Mouse (Mus musculus): Measurements from ENCODE around the gene Dhrs3. TPM values are rescaled to one million over a fixed set of nuclear protein-coding genes. Genes with fewer than 3 reads are reported as not detected.

Gene Dhrs3
- polyA plus RNA-seq, 1 experiment from 2014 or later, result 30.2 TPM

- Histone ChIP-seq H3K9me3 (no peaks in the 10 kb centered on the region), H3K4me3 (no peak overlapping the region), H3K27ac (replicated peaks) (peak overlapping the region; percentile 84), H3K36me3 (replicated peaks) (no peaks in the 10 kb centered on the region), H3K4me1 (peaks cover 27% of the 10 kb centered on the region), H3K27me3 (replicated peaks; ENCODE audit: low read depth, poor library complexity, severe bottlenecking) (no peaks in the 10 kb centered on the region)
- WGBS, result 14% methylated on average over 9 of the region's 9 CpGs
- peak; percentile 70 for DNase-seq (ENCODE audit: low spot score)
These were observed 57.1 kb downstream of the Dhrs3 start for GRCm38 (mm10) chr4:144949441-144950326.

- no peaks in the 10 kb centered on the region for H3K36me3 ChIP-seq (replicated peaks)
- 71% methylated on average over 3 of the region's 3 CpGs for WGBS
- H3K27me3 ChIP-seq (replicated peaks; ENCODE audit: low read depth, poor library complexity, severe bottlenecking), result no peaks in the 10 kb centered on the region
- peaks cover 27% of the 10 kb centered on the region for H3K4me1 ChIP-seq
- peak overlapping the region; percentile 84 for H3K27ac ChIP-seq (replicated peaks)
- no peaks in the 10 kb centered on the region for H3K9me3 ChIP-seq
- DNase-seq (ENCODE audit: low spot score), result no peak
- H3K4me3 ChIP-seq, result no peak overlapping the region
These were observed 57.7 kb downstream of the Dhrs3 start for GRCm38 (mm10) chr4:144950327-144950711.

- WGBS, result 90% methylated on average over 3 of the region's 3 CpGs
- no peaks in the 10 kb centered on the region for H3K9me3 ChIP-seq
These were observed 58.3 kb downstream of the Dhrs3 start for GRCm38 (mm10) chr4:144950883-144951282.

GRCm38 (mm10) chr4:144951859-144952258 is 59.2 kb downstream of the Dhrs3 start:
- Histone ChIP-seq H3K4me1 (peaks cover 27% of the 10 kb centered on the region), H3K36me3 (replicated peaks) (no peaks in the 10 kb centered on the region), H3K9me3 (no peaks in the 10 kb centered on the region), H3K27me3 (replicated peaks; ENCODE audit: low read depth, poor library complexity, severe bottlenecking) (no peaks in the 10 kb centered on the region), H3K4me3 (no peak overlapping the region), H3K27ac (replicated peaks) (no peak overlapping the region)
- WGBS, result 89% methylated on average over 7 of the region's 7 CpGs
- no peak for DNase-seq (ENCODE audit: low spot score)

More at GRCm38 (mm10) chr4:144950883-144951282, 58.3 kb downstream of the Dhrs3 start:
- Histone ChIP-seq H3K27ac (replicated peaks) (no peak overlapping the region), H3K4me1 (peaks cover 27% of the 10 kb centered on the region), H3K4me3 (no peak overlapping the region), H3K27me3 (replicated peaks; ENCODE audit: low read depth, poor library complexity, severe bottlenecking) (no peaks in the 10 kb centered on the region), H3K36me3 (replicated peaks) (no peaks in the 10 kb centered on the region)
- no peak for DNase-seq (ENCODE audit: low spot score)

GRCm38 (mm10) chr4:144953421-144953820 is 60.8 kb downstream of the Dhrs3 start:
- H3K27me3 ChIP-seq (replicated peaks; ENCODE audit: low read depth, poor library complexity, severe bottlenecking), result no peaks in the 10 kb centered on the region
- H3K4me1 ChIP-seq, result peaks cover 21% of the 10 kb centered on the region
- no peaks in the 10 kb centered on the region for H3K36me3 ChIP-seq (replicated peaks)
- H3K9me3 ChIP-seq, result no peaks in the 10 kb centered on the region
- H3K27ac ChIP-seq (replicated peaks), result no peak overlapping the region
- DNase-seq (ENCODE audit: low spot score), result no peak
- 95% methylated on average over 1 of the region's 1 CpGs for WGBS
- no peak overlapping the region for H3K4me3 ChIP-seq

GRCm38 (mm10) chr4:144955863-144956262 is 63.2 kb downstream of the Dhrs3 start:
- Histone ChIP-seq H3K27ac (replicated peaks) (no peak overlapping the region), H3K27me3 (replicated peaks; ENCODE audit: low read depth, poor library complexity, severe bottlenecking) (no peaks in the 10 kb centered on the region), H3K4me3 (no peak overlapping the region), H3K36me3 (replicated peaks) (no peaks in the 10 kb centered on the region), H3K9me3 (no peaks in the 10 kb centered on the region), H3K4me1 (no peaks in the 10 kb centered on the region)
- no peak for DNase-seq (ENCODE audit: low spot score)
- 86% methylated on average over 1 of the region's 1 CpGs for WGBS

- WGBS, result 76% methylated on average over 1 of the region's 1 CpGs
These were observed 63.7 kb downstream of the Dhrs3 start for GRCm38 (mm10) chr4:144956293-144956692.

GRCm38 (mm10) chr4:144957186-144957585 is 64.6 kb downstream of the Dhrs3 start:
- no peaks in the 10 kb centered on the region for H3K36me3 ChIP-seq (replicated peaks)
- DNase-seq (ENCODE audit: low spot score), result no peak
- H3K27ac ChIP-seq (replicated peaks), result no peak overlapping the region
- 85% methylated on average over 4 of the region's 4 CpGs for WGBS
- no peaks in the 10 kb centered on the region for H3K4me1 ChIP-seq
- H3K9me3 ChIP-seq, result no peaks in the 10 kb centered on the region
- H3K4me3 ChIP-seq, result no peak overlapping the region
- no peaks in the 10 kb centered on the region for H3K27me3 ChIP-seq (replicated peaks; ENCODE audit: low read depth, poor library complexity, severe bottlenecking)

More at GRCm38 (mm10) chr4:144956293-144956692, 63.7 kb downstream of the Dhrs3 start:
- DNase-seq (ENCODE audit: low spot score), result no peak
- Histone ChIP-seq H3K4me1 (no peaks in the 10 kb centered on the region), H3K27ac (replicated peaks) (no peak overlapping the region), H3K9me3 (no peaks in the 10 kb centered on the region), H3K27me3 (replicated peaks; ENCODE audit: low read depth, poor library complexity, severe bottlenecking) (no peaks in the 10 kb centered on the region), H3K36me3 (replicated peaks) (no peaks in the 10 kb centered on the region), H3K4me3 (no peak overlapping the region)

- no peak for DNase-seq (ENCODE audit: low spot score)
- H3K4me3 ChIP-seq, result no peak overlapping the region
- H3K27ac ChIP-seq (replicated peaks), result no peak overlapping the region
- H3K4me1 ChIP-seq, result no peaks in the 10 kb centered on the region
- no peaks in the 10 kb centered on the region for H3K9me3 ChIP-seq
- no peaks in the 10 kb centered on the region for H3K36me3 ChIP-seq (replicated peaks)
- no peaks in the 10 kb centered on the region for H3K27me3 ChIP-seq (replicated peaks; ENCODE audit: low read depth, poor library complexity, severe bottlenecking)
- WGBS, result 76% methylated on average over 2 of the region's 2 CpGs
These were observed 65.1 kb downstream of the Dhrs3 start for GRCm38 (mm10) chr4:144957721-144958120.

GRCm38 (mm10) chr4:144960188-144960904 is 67.7 kb downstream of the Dhrs3 start:
- no peak overlapping the region for H3K27ac ChIP-seq (replicated peaks)
- H3K4me1 ChIP-seq, result 0 out of 2 replicates have a peak, but pooled peaks cover 7% of the 10 kb centered on the region
- H3K36me3 ChIP-seq (replicated peaks), result no peaks in the 10 kb centered on the region
- H3K27me3 ChIP-seq (replicated peaks; ENCODE audit: low read depth, poor library complexity, severe bottlenecking), result no peaks in the 10 kb centered on the region
- H3K4me3 ChIP-seq, result no peak overlapping the region
- WGBS, result 64% methylated on average over 8 of the region's 8 CpGs
- H3K9me3 ChIP-seq, result no peaks in the 10 kb centered on the region
- DNase-seq (ENCODE audit: low spot score), result no peak

GRCm38 (mm10) chr4:144961232-144961631 is 68.6 kb downstream of the Dhrs3 start:
- Histone ChIP-seq H3K4me3 (no peak overlapping the region), H3K4me1 (0 out of 2 replicates have a peak, but pooled peaks cover 7% of the 10 kb centered on the region), H3K36me3 (replicated peaks) (no peaks in the 10 kb centered on the region), H3K27me3 (replicated peaks; ENCODE audit: low read depth, poor library complexity, severe bottlenecking) (no peaks in the 10 kb centered on the region), H3K9me3 (no peaks in the 10 kb centered on the region), H3K27ac (replicated peaks) (no peak overlapping the region)
- WGBS, result 94% methylated on average over 4 of the region's 4 CpGs
- no peak for DNase-seq (ENCODE audit: low spot score)

GRCm38 (mm10) chr4:144961696-144962095 is 69.1 kb downstream of the Dhrs3 start:
- DNase-seq (ENCODE audit: low spot score), result no peak
- 86% methylated on average over 3 of the region's 3 CpGs for WGBS
- Histone ChIP-seq H3K4me1 (0 out of 2 replicates have a peak, but pooled peaks cover 7% of the 10 kb centered on the region), H3K4me3 (no peak overlapping the region), H3K27ac (replicated peaks) (no peak overlapping the region), H3K27me3 (replicated peaks; ENCODE audit: low read depth, poor library complexity, severe bottlenecking) (no peaks in the 10 kb centered on the region), H3K9me3 (no peaks in the 10 kb centered on the region), H3K36me3 (replicated peaks) (no peaks in the 10 kb centered on the region)
